Mouse (Mus musculus) natural killer cell, adult 2 months (primary cell): Measurements from ENCODE around the gene Tsacc.
"Not testable (repeated sequence)": the region's sequence is repeated elsewhere in the genome, so short reads cannot be mapped to it uniquely, and the experiment has no call there.

Experiments
- DNase-seq, 2 experiments: peaks; one replicate each; pipeline ENCODE4 v3.0.0; 2022; ENCODE audit warnings: low spot score in 2 of 2

Gene Tsacc

DNA sequence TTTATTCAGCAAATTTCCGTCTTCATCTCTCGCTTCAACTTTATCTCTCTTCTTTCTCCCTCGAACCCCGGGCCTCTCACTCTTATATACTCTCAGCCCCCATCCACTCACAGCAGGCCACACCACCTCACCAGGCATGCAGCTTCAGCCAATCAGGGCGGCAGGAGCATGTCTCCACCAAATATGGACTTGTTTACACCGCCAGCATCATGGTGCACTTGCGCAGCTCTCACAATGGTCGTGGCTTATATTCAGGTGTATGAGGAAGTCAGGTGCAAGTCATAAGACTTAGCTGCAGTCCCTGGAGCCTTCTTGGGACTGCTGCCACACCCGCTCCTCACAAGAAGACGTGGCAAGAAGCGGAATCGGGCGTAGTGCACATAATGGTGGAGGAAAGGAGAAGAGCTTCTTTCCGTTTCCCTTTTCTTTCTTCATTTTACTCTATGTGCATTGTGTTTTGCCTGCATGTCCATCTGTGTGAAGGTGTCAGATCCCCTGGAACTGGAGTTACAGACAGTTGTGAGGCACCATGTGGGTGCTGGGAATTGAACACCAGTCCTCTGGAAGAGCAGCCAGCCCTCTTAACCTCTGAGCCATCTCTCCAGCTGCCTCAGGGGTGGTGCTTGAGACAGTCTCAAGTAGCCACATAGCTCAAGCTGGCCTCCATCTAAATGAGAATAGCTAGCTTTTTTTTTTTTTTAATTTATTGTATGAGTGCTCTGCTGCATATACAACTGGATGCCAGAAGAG, 11.8 kb downstream of the Tsacc start:
- DNase-seq = not testable (repeated sequence)

DNA sequence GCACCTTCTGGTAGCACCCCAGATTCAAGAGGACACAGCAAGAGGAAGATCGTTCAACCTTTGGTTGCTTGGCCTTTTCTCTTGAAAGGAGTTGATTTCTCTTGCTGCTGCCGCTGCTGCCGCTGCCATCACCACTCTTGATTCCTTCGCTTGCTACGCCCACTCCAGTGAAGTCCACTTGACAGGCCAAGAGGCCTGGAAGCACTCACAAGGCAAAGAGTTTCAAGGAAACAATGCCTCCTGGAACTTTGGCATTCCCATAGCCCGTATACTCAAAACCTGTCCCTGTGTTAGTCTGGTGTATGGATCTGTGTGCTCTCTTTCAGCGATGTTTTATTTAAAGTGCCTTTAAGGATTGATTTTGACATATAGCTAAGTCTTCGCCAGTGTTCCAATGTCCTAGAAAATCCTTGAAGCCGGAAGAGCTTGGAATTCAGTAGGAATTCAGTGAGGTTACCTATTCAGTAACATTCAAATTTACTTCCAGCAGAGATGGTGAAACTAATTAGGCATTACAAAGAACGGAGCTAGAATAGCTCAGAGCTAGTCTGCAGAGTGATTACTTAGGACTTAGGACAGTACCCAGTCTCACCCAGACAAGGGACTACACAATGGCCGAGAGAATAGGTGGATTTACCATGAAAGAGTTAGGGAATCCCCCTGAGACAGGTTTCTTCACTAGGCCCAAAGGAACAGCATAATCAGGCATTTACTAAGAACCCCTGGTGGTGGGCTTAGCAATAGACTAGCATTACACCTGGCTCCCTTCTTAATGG, 15.5 kb downstream of the Tsacc start:
- not testable (repeated sequence) for DNase-seq

DNA sequence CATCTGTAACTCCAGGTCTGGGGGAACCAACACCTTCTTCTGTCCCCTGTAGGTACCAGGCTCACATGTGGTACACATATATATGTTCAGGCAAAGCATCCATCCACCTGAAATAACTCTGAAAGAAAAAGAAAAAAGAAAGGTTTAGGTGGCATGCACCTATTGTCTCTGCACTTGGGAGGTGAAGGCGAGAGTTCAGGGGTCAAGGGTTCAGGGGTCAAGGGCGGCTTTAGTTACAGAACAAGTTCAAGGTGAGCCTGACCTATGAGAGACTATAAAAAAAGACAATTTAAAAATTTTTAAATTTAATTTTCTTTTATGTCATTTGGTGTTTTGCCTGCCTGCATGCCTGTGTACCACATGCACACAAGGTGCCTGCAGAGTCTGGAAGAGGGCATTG, 16.8 kb downstream of the Tsacc start:
- no peak for DNase-seq

GRCm38 (mm10) chr3:88276529-88277143, 20.2 kb downstream of the Tsacc start:
- DNase-seq = no peak

DNA sequence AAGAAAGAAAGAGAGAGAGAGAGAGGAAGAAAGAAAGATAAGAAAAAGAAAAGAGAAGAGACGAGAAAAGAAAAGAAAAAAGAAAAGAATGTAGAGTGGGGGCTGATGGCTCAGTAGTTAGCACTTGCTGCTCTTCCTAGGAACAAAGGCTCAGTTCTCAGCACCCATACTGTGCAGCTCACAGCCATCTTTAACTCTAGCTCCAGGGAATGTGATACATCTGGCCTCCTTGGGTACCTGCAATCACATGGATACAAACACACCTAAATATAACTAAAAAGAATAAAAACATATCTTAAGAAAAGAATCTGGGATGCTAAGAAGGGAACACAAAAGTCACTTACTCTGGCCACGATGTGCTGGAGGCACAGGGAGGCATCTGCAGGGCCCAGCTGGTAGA, 20.7 kb downstream of the Tsacc start:
- no peak for DNase-seq

DNA sequence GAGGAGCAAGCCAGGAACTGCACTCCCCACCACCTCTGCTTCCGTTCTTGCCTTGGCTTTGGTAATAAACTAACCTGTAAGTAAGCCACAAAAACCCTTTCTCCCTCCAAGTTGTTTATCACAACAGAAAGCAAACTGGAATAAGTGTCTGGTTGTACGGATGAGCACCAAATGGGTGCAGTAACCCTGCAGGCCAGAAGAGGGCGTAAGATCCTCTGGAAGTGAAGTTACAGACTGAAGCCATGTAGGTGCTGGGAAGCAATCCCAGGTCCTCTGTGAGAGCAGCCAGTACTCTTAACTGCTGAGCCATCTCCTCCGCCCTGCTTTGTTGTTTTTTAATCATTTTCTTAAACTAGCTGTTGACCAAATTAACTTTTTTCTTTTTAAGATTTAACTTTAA, 22.8 kb downstream of the Tsacc start:
- no peak for DNase-seq

- DNase-seq = no peak
These were observed 24.9 kb downstream of the Tsacc start for GRCm38 (mm10) chr3:88271859-88272258.

- DNase-seq = not testable (repeated sequence)
These were observed 25.5 kb downstream of the Tsacc start for GRCm38 (mm10) chr3:88271298-88271697.

DNA sequence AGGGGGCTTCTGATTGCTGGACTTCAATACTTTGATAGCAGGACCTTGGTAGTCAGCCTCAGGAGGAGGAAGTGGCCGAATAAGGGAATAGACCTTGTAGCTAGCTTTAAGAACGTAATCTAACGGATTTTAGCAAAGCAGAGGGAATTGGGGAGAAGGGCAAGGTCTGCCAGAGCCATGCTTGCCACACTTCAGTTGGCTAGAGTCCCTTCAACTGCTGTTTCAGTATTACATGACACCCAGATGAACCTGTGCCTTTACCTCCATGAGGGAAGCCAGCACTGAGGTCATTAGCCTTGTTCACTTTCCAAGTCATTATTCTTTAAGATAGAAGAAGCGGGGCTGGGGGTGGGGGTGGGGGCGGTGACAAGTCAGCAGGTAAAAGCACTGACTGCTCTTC, 27.8 kb downstream of the Tsacc start:
- DNase-seq = no peak

GRCm38 (mm10) chr3:88268014-88268413, 28.8 kb downstream of the Tsacc start:
- not testable (repeated sequence) for DNase-seq

- no peak for DNase-seq
These were observed 34.5 kb downstream of the Tsacc start for GRCm38 (mm10) chr3:88262346-88262745.

GRCm38 (mm10) chr3:88256382-88256781, 40.4 kb downstream of the Tsacc start:
- no peak for DNase-seq

- no peak for DNase-seq
These were observed 40.8 kb downstream of the Tsacc start for GRCm38 (mm10) chr3:88255950-88256349.

GRCm38 (mm10) chr3:88254268-88254926, 42.4 kb downstream of the Tsacc start, which contains the start of gene Rhbg:
Rhbg (minus strand) TSS chr3:88254709.
- DNase-seq = peak in 1 of 2 experiments; percentile 32

DNA sequence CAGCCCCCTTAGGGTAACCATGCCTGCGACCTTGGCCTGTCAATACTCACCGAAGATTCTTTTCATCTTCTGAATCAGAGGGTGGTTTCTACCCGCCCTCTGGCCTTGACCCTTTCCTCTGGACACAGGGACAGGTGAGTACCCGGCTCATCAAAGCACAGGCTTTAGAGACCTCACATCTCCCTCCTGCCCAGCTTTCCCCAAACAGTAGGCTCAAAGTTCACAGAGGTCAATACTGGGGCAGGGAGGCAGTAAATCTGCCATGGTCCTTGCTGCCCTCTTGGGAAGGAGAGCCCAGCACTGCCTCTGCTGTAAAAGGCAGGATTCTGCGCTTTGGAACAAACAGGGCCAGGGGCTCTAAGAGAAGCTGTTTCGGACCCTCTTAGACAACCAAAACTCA, 44.1 kb downstream of the Tsacc start:
- DNase-seq = no peak

GRCm38 (mm10) chr3:88248406-88248805, 48.4 kb downstream of the Tsacc start:
- no peak for DNase-seq

GRCm38 (mm10) chr3:88247666-88248065, 49.1 kb downstream of the Tsacc start:
- no peak for DNase-seq

- DNase-seq = peak; percentile 74 to 80
These were observed 51.0 kb downstream of the Tsacc start for GRCm38 (mm10) chr3:88245811-88246210.

GRCm38 (mm10) chr3:88244071-88244470, 52.7 kb downstream of the Tsacc start:
- DNase-seq = peak; percentile 53 to 67

DNA sequence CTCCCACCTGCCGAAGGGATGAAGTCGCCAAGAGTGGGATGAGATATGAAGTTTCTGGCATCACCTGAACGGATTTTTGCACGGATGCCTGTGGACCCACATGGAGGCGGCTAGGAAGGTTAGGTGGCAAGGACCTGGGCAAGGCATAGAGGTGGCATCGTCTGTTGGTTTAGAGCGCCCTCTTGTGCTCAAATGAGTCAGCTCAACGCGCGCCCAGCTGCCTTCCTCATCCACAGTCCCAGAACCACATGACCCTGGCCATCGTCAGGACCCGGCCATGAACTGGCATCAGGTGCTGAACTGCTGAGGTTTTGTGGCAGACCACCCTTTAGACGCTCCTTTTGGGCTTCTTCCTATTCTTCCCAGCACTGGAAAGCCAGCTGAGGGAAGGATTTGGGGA, 54.3 kb downstream of the Tsacc start:
- DNase-seq = peak; percentile 55 to 77

DNA sequence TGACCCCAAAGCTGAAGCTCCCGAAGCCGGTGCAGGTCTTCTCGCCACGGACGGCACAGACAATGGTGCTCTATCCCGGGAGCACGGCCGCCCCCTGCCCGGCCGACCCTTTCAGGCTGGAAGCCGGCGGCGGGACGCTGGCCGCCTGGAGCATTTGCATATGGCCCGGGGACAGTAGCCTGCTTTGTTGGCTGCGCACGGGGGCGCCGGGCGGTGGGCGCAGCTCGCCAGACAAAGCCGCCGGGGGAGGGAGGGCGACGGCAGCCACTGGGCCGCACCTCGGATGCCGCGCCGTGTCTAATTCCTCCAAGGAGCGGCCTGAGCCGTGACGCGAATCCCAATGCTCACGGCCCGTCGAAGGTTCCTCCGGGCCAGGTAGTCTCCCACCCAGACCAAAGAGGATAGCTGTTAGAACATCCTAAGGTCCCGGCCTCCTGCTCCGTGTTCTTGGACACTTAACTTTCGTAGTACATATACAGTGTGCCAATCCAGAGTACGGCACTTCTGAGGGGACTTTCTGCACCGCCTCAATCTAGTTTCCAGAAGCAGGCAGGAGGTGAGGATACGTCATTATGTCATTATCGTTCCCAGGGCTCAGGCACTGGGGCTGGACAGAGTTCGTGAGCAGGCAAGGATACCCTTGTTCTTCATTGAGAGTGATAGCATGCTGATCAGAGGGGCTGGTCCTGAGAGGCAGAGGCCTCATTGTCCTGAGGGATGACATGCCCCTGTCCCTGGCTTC, 55.6 kb downstream of the Tsacc start:
- DNase-seq = no peak
